Mouse (Mus musculus) lung, embryonic 14.5 days (tissue): ENCODE data around the gene Ddx46. TPM values are rescaled to one million over a fixed set of nuclear protein-coding genes. Genes with fewer than 3 reads are reported as not detected.
A peak's percentile ranks its signal among the peaks of the same experiment; 100 is the strongest.

Source experiments
- ATAC-seq: fragments of 200-750 bp; cut with Nextera tagmentation; 2 replicates; pipeline ENCODE4 v1.8.0; 2017; ENCODE audit warnings: mild to moderate bottlenecking, moderate TSS enrichment, moderate library complexity; ENCODE audit not compliant: insufficient read depth
- DNase-seq: peaks from one replicate; pipeline ENCODE4 v3.0.0-alpha.2; 2015
- H3K27ac ChIP-seq: fragments of 300-500 bp; sonication (generic); 2 replicates; pipeline ENCODE4 v1.5.1; 2014; ENCODE audit warnings: low read depth, mild to moderate bottlenecking, moderate library complexity
- H3K27me3 ChIP-seq: fragments of 300-500 bp; sonication (generic); 2 replicates; pipeline ENCODE4 v1.6.1; 2014; ENCODE audit warnings: low read length, control low read depth; ENCODE audit not compliant: insufficient read depth
- H3K36me3 ChIP-seq: fragments of 300-500 bp; sonication (generic); 2 replicates; pipeline ENCODE4 v1.6.1; 2014; ENCODE audit warnings: control low read depth; ENCODE audit not compliant: insufficient read depth
- H3K4me1 ChIP-seq: fragments of 300-500 bp; sonication (generic); 2 replicates; pipeline ENCODE4 v1.6.1; 2014; ENCODE audit warnings: antibody characterized with exemption, control low read depth; ENCODE audit not compliant: insufficient read depth
- H3K4me2 ChIP-seq: fragments of 300-500 bp; sonication (generic); 2 replicates; pipeline ENCODE4 v1.6.1; 2014; ENCODE audit warnings: mild to moderate bottlenecking
- H3K4me3 ChIP-seq: fragments of 300-500 bp; sonication (generic); 2 replicates; pipeline ENCODE4 v1.5.1; 2014; ENCODE audit warnings: low read depth, low read length
- H3K9ac ChIP-seq: fragments of 300-500 bp; sonication (generic); 2 replicates; pipeline ENCODE4 v1.6.1; 2014
- H3K9me3 ChIP-seq: fragments of 300-500 bp; sonication (generic); 2 replicates; pipeline ENCODE4 v1.6.1; 2016; ENCODE audit warnings: low read depth, low read length, control low read depth
- CTCF ChIP-seq: IDR thresholded peaks from 2 replicates; pipeline ENCODE4 v1.5.1; 2016; ENCODE audit warnings: antibody characterized with exemption, low read depth
- WGBS: fragments of 180-500 bp; shearing (Covaris S2); extraction: QIAGEN DNeasy Blood & Tissue Kit; methylation state at CpG from one replicate; pipeline ENCODE4 v1.1.7; 2014; 5-methylcytosine and 5-hydroxymethylcytosine counted together
- polyA plus RNA-seq: library from polyadenylated mRNA; unstranded; fragments of >200 nt; fragmentation: Nextera tagmentation; extraction: Ambion mirVana; gene quantifications from 2 replicates; pipeline ENCODE4 v1.2.1, GENCODE M21; 2014

Gene Ddx46
- polyA plus RNA-seq, 1 experiment from 2014 or later, result 43.7 TPM

DNA sequence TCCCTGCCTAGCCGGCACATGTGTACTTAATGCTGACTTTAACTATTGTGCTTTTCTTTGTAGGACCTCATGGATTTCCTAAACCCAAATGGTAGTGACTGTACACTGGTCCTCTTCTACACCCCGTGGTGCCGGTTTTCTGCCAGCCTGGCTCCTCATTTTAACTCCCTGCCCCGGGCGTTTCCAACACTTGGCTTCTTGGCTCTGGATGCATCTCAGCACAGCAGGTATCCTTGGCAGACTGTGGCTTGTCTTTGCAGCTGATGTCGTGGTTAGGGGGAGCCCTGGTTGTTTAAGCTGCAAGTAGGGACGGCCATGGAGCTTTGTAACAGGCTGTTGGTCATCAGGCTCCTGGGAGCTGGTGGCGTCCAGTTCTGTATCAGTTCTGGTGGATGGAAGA is 86.7 kb downstream of the Ddx46 start:
- no peaks in the 10 kb centered on the region for H3K27me3 ChIP-seq
- TF ChIP-seq CTCF, result no peak
- H3K36me3 ChIP-seq, result peaks cover 62% of the 10 kb centered on the region
- DNase-seq, result no peak
- H3K27ac ChIP-seq, result no peak overlapping the region
- no peaks in the 10 kb centered on the region for H3K4me1 ChIP-seq
- no peak overlapping the region; the same call in 1 of the 2 replicates for H3K9ac ChIP-seq
- H3K4me3 ChIP-seq, result no peak overlapping the region
- no peak overlapping the region for H3K4me2 ChIP-seq
- no peak for ATAC-seq
- H3K9me3 ChIP-seq, result no peaks in the 10 kb centered on the region
- 78% methylated on average over 8 of the region's 8 CpGs for WGBS

DNA sequence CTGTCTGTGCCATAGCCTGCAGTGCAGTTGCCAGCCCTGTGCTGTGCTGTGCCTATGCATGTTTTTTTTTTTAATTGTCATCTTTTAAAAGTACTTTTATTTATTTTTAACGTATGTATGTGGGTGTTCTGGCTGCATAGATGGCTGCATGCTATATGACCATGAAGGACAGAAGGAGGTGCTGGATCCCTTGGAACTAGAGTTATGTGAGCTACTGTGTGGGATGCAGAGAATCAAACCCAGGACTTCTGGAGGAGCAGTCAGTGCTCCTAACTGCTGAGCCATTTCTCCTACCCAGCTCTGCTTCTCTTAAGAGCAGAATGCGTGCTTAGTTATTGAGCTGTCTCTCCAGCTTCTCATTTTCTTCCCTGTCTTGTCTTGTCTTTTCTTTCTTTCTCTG is 87.2 kb downstream of the Ddx46 start:
- Histone ChIP-seq H3K4me3 (no peak overlapping the region), H3K27me3 (no peaks in the 10 kb centered on the region), H3K9me3 (no peaks in the 10 kb centered on the region), H3K36me3 (peaks cover 62% of the 10 kb centered on the region), H3K27ac (no peak overlapping the region), H3K9ac (no peak overlapping the region; the same call in 1 of the 2 replicates), H3K4me1 (no peaks in the 10 kb centered on the region), H3K4me2 (no peak overlapping the region)
- no peak for TF ChIP-seq CTCF
- DNase-seq (no peak), ATAC-seq (no peak)
- 98% methylated on average over 2 of the region's 2 CpGs for WGBS

DNA sequence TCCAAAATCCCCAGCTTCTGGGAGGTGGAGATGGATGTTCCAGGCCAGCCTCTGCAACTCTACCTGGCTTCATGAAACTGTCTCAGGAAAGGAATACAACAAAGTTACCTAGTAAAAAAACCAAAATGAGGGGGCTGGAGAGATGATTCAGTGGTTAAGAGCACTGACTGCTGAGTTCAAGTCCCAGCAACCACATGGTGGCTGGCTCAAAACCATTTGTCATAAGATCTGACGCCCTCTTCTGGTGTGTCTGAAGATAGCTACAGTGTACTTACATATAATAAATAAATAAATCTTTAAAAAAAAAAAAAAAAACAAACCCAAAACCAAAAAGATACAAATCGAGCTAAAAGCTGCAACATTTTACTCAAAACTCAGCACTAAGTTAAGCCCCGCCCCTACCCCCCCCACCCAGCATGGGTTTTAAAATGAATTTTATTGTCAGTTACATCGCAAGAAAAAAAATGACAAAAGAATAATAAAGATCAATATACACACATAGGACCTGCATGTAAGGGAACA is 91.8 kb downstream of the Ddx46 start:
- Histone ChIP-seq H3K27me3 (no peaks in the 10 kb centered on the region), H3K9me3 (no peaks in the 10 kb centered on the region), H3K4me3 (peak overlapping the region; percentile 65), H3K9ac (peak overlapping the region; percentile 77), H3K4me1 (no peaks in the 10 kb centered on the region), H3K36me3 (peaks cover 31% of the 10 kb centered on the region), H3K27ac (peak overlapping the region; percentile 98), H3K4me2 (peak overlapping the region; percentile 78)
- ATAC-seq (no peak), DNase-seq (no peak)
- WGBS, result 2% methylated on average over 4 of the region's 4 CpGs
- peak; percentile 34 for TF ChIP-seq CTCF

DNA sequence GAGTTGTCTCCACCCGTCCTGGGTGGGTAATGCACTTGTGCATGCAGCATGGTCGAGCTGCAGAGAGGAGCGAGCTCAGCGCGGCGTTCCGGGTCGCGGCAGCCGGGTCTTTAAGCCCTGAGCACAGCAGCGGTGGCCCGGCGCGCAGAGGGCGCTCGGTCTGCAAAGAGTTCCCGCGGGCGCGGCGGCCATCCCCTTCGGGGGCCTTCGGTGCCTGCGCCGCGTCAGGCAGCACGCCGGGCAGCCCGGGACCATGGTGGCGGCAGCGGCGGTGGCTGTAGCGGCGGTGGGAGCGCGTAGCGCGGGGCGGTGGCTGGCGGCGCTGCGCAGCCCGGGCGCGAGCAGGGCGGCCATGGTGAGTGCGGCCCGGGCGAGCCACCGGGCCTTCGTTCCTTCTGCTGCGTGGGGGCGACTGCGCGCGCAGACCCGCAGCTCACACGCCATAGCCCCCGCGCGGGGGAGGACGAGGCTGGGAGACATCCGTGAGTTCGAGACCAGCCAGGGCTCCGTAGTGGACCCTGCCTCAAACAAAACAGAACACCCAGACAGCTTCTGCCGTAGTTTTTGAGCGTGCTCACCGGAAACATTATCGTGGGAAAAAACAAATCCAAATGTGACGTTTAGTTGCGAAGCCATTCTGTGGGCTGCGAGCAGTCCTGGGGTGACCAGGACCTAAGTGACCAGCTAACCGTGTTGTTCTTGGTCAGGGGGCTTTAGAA is 92.5 kb downstream of the Ddx46 start, which contains the start of gene Pcbd2:
Gene Pcbd2, plus strand, starts transcription at position 249 of the 719 bp plus-strand sequence.
- H3K4me3 ChIP-seq, result peak within 1 kb of the TSS; percentile 65
- ATAC-seq (peak; percentile 95), DNase-seq (peak; percentile 90)
- no peaks in the 10 kb centered on the region for H3K27me3 ChIP-seq
- under 1% methylated on average over 73 of the region's 73 CpGs for WGBS
- H3K4me2 ChIP-seq, result peak within 1 kb of the TSS; percentile 78
- H3K27ac ChIP-seq, result peak within 1 kb of the TSS; percentile 98
- no peak for TF ChIP-seq CTCF
- H3K36me3 ChIP-seq, result peaks cover 26% of the 10 kb centered on the region; the same call in 1 of the 2 replicates
- peak within 1 kb of the TSS; percentile 77 for H3K9ac ChIP-seq
- no peaks in the 10 kb centered on the region for H3K4me1 ChIP-seq
- no peaks in the 10 kb centered on the region for H3K9me3 ChIP-seq

GRCm38 (mm10) chr13:55727839-55728238 is 93.0 kb downstream of the Ddx46 start:
- peak overlapping the region; percentile 65 for H3K4me3 ChIP-seq
- peak overlapping the region; percentile 77 for H3K9ac ChIP-seq
- no peaks in the 10 kb centered on the region for H3K4me1 ChIP-seq
- 1% methylated on average over 19 of the region's 19 CpGs for WGBS
- peak overlapping the region; percentile 98 for H3K27ac ChIP-seq
- H3K27me3 ChIP-seq, result no peaks in the 10 kb centered on the region
- H3K36me3 ChIP-seq, result peaks cover 23% of the 10 kb centered on the region; the same call in 1 of the 2 replicates
- H3K9me3 ChIP-seq, result no peaks in the 10 kb centered on the region
- DNase-seq (peak; percentile 90), ATAC-seq (peak; percentile 81)
- TF ChIP-seq CTCF, result peak; percentile 65
- peak overlapping the region; percentile 78 for H3K4me2 ChIP-seq

DNA sequence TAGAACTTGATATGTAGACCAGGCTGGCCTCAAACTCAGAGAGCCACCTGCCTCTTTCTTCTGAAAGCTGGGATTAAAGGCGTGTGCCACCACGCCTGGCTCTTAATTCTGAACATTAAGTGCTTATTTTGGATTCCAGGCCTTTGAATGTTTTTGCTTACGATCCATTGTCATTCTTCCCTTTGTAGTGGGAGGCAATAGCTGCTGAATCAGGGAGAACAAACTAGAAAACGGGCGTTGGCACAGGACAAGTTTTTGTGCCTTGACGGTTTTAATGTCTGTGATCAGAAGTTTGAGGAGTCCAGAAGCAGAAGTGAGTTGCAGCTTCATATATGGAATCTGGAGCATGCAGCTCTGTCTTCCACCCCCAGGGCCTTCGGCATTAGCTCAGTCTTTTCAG is 95.9 kb downstream of the Ddx46 start:
- H3K4me1 ChIP-seq, result no peaks in the 10 kb centered on the region
- 86% methylated on average over 7 of the region's 7 CpGs for WGBS
- H3K27ac ChIP-seq, result no peak overlapping the region
- H3K4me3 ChIP-seq, result no peak overlapping the region
- no peak for ATAC-seq
- 0 out of 2 replicates have a peak, but pooled peaks cover 7% of the 10 kb centered on the region for H3K36me3 ChIP-seq
- H3K9ac ChIP-seq, result no peak overlapping the region
- no peaks in the 10 kb centered on the region for H3K27me3 ChIP-seq
- H3K9me3 ChIP-seq, result no peaks in the 10 kb centered on the region
- no peak for DNase-seq
- TF ChIP-seq CTCF, result no peak
- no peak overlapping the region for H3K4me2 ChIP-seq

Other genes starting within 250 kb of the Ddx46 start
- not detected in 2 replicates for gene Slc34a1, start 236.8 kb upstream of the Ddx46 start, polyA plus RNA-seq
- gene Pfn3, start 219.8 kb upstream of the Ddx46 start, polyA plus RNA-seq, result not detected in 2 replicates
- not detected in 2 replicates for gene F12, start 208.2 kb upstream of the Ddx46 start, polyA plus RNA-seq
- 64.3 and 71.0 TPM in 2 replicates for gene Grk6, start 190.0 kb upstream of the Ddx46 start, polyA plus RNA-seq
- 0.46 and 0.53 TPM in 2 replicates for gene Prr7, start 170.8 kb upstream of the Ddx46 start, polyA plus RNA-seq
- gene Dbn1, start 146.9 kb upstream of the Ddx46 start, polyA plus RNA-seq, result 135 and 153 TPM in 2 replicates
- 185 and 199 TPM in 2 replicates for gene Pdlim7, start 121.4 kb upstream of the Ddx46 start, polyA plus RNA-seq
- gene Dok3, start 105.7 kb upstream of the Ddx46 start, polyA plus RNA-seq, result 2.0 and 2.6 TPM in 2 replicates
- gene Ddx41, start 98.4 kb upstream of the Ddx46 start, polyA plus RNA-seq, result 74.8 and 75.5 TPM in 2 replicates
- gene Fam193b, start 63.9 kb upstream of the Ddx46 start, polyA plus RNA-seq, result 33.4 and 38.4 TPM in 2 replicates
- 69.7 and 76.5 TPM in 2 replicates for gene Tmed9, start 61.3 kb upstream of the Ddx46 start, polyA plus RNA-seq
- gene B4galt7, start 35.1 kb upstream of the Ddx46 start, polyA plus RNA-seq, result 16.3 and 22.1 TPM in 2 replicates
- gene Caml, start 12.0 kb upstream of the Ddx46 start, polyA plus RNA-seq, result 54.9 and 55.8 TPM in 2 replicates
- gene B230219D22Rik, start 58.1 kb downstream of the Ddx46 start, polyA plus RNA-seq, result 79.7 and 84.8 TPM in 2 replicates
- 76.4 and 76.6 TPM in 2 replicates for gene Txndc15, start 79.6 kb downstream of the Ddx46 start, polyA plus RNA-seq
- gene Pcbd2, start 92.3 kb downstream of the Ddx46 start, polyA plus RNA-seq, result 55.5 and 59.7 TPM in 2 replicates
- gene Catsper3, start 149.5 kb downstream of the Ddx46 start, polyA plus RNA-seq, result 0.18 TPM in 1 of 2 replicates, not detected in the other
- 0.28 TPM in 1 of 2 replicates, not detected in the other for gene Pitx1, start 201.2 kb downstream of the Ddx46 start, polyA plus RNA-seq